ENCODE assay signal across 25 mouse cellular contexts in genomic region chr12:83168310-83168709, GRCm38 (mm10).
A peak's percentile ranks its signal among the peaks of the same experiment; 100 is the strongest.
DNase-seq lines count a peak whose midpoint lies in the region; TF ChIP-seq lines count a peak whose summit lies in the region.
"Had no signal": no experiment of that assay in that cellular context is flagged by ENCODE, and none has a peak within 500 bp of the region (broad histone marks: within the 10 kb centered on the region; RNA-seq: fewer than 3 reads in every experiment).

No protein-coding gene starts in this region.

- no peaks in the 10 kb centered on the region for H3K79me2 ChIP-seq in heart, adult 2 months (replicated peaks; ENCODE audit: control insufficient read depth, insufficient read depth, low read length)

- intact Hi-C loops in heart, adult 2 months (cut with DNase I), result no loop called here

- no peak overlapping the region for H3K27ac ChIP-seq in heart, adult 2 months
- H3K27ac ChIP-seq: forebrain, embryonic 13.5 days; hindbrain, embryonic 10.5 days; intestine, embryonic 15.5 days; limb, embryonic 12.5 days; liver, embryonic 15.5 days; neural tube, embryonic 12.5 days had no signal

- no peaks in the 10 kb centered on the region for H3K27me3 ChIP-seq in heart, adult 2 months (ENCODE audit: control insufficient read depth, insufficient read depth, low read length)
- H3K27me3 ChIP-seq: forebrain, embryonic 13.5 days; intestine, embryonic 15.5 days; limb, embryonic 12.5 days; neural tube, embryonic 12.5 days had no signal

- H3K4me1 ChIP-seq in heart, adult 2 months (ENCODE audit: control insufficient read depth, insufficient read depth, low read length), result no peaks in the 10 kb centered on the region
- H3K4me1 ChIP-seq: intestine, embryonic 15.5 days had no signal

- WGBS in heart, adult 2 months, result 74% methylated on average over 6 of the region's 6 CpGs

- peak; percentile 52 for DNase-seq in layer of hippocampus, adult 11-12 months (ENCODE audit: low spot score)
- DNase-seq in layer of hippocampus, postnatal 10 days (ENCODE audit: low spot score in 2 of 2), result no peak
- DNase-seq in right cerebral cortex, adult 18-20 months, result peak; percentile 43
- no peak for DNase-seq in right cerebral cortex, postnatal 4 days
- peak; percentile 78 for DNase-seq in brain, adult 2 months (ENCODE audit: low read depth, low spot score)
- DNase-seq in layer of hippocampus, adult 9-11 months, result peak; percentile 52
- DNase-seq in kidney, postnatal 4 days, result no peak
- no peak for DNase-seq in heart, adult 2 months
- DNase-seq: adrenal gland, adult 2 months; adrenal gland, postnatal 36 days; cerebellum, adult 8-10 months; cerebellum, postnatal 25 days; heart, postnatal 14 days; kidney, adult 2 months; kidney, postnatal 36 days; lung, embryonic 14.5 days; thymus, postnatal 4 days had no signal

- no peak overlapping the region for H3K4me3 ChIP-seq in heart, adult 2 months
- H3K4me3 ChIP-seq: forebrain, embryonic 13.5 days; heart, embryonic 13.5 days; hindbrain, embryonic 10.5 days; intestine, embryonic 15.5 days; limb, embryonic 12.5 days; liver, embryonic 15.5 days; myocyte; neural tube, embryonic 12.5 days had no signal

- no peak for TF ChIP-seq EP300 in heart, adult 2 months (IDR thresholded peaks at IDR 0.05; ENCODE audit: insufficient read depth, low read depth, low read length)

- H3K9ac ChIP-seq in heart, adult 2 months (ENCODE audit: low read depth, low read length), result no peak overlapping the region
- H3K9ac ChIP-seq: forebrain, embryonic 13.5 days; intestine, embryonic 15.5 days; limb, embryonic 12.5 days; liver, embryonic 15.5 days; lung, embryonic 14.5 days; neural tube, embryonic 12.5 days had no signal

- no peaks in the 10 kb centered on the region for H3K36me3 ChIP-seq in heart, adult 2 months (ENCODE audit: control insufficient read depth, insufficient read depth, low read length)
- H3K36me3 ChIP-seq: heart, embryonic 13.5 days; hindbrain, embryonic 10.5 days; intestine, embryonic 15.5 days; limb, embryonic 12.5 days; liver, embryonic 15.5 days; neural tube, embryonic 12.5 days had no signal

- no peak for TF ChIP-seq POLR2A in heart, adult 2 months (IDR thresholded peaks at IDR 0.05; ENCODE audit: insufficient read depth, low read depth, low read length)

- TF ChIP-seq CTCF in heart, adult 2 months (IDR thresholded peaks at IDR 0.05), result no peak

Comparison
In these comparisons a context has a peak if more than half of its experiments do, and no peak if none do; other contexts are left out.
1. DNase-seq: peak in layer of hippocampus, adult 11-12 months (single experiment), right cerebral cortex, adult 18-20 months (single experiment), brain, adult 2 months (single experiment) and layer of hippocampus, adult 9-11 months (single experiment); none in layer of hippocampus, postnatal 10 days (0 of 2), right cerebral cortex, postnatal 4 days (single experiment), kidney, postnatal 4 days (0 of 2) and heart, adult 2 months (0 of 2).